Mouse (Mus musculus) effector memory CD4-positive, alpha-beta T cell, adult 5 months (primary cell): ENCODE data around the gene Cers1. TPM values are rescaled to one million over a fixed set of nuclear protein-coding genes. Genes with fewer than 3 reads are reported as not detected.

ENCODE experiments used
- polyA plus RNA-seq: library from polyadenylated mRNA; unstranded; fragments of 100-300 nt; shearing (Covaris generic); gene quantifications from one replicate; pipeline ENCODE4 v1.2.1, GENCODE M21; 2017

The Cers1 gene
- not detected for polyA plus RNA-seq

DNA sequence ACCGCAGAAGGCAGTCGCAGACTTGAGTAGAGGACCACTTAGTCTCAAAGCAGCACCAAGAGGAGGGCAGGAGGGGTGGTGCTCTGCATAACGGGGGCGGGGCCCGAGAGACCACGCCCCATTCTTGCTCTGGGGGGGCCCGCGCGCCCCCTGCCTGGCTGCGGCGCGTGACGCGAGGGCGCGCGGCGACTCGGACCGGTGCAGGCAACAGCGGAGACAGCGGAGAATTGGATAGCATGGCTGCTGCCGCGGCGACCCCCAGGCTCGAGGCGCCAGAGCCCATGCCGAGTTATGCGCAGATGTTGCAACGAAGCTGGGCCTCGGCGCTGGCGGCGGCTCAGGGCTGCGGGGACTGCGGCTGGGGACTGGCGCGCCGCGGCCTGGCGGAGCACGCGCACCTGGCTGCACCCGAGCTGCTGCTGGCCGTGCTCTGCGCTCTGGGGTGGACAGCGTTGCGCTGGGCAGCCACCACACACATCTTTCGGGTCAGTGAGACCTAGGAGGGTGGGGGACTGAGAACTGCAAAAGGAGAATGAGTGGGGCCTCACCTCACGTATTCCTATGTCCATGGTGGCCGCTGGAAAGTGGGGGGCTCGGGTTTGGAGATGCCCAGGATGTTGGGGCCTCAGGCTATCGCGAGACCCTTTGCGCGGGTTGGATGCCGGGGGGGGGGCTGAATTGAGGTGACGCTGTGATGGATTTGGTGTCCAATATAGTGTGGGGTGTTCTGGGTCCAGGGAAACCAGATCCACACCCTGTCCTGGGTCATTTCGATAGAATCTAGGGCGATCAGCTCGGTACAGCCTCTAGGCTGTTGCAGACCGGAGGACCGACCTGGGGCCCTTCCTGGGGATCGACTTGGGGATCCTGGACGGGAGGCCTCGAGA is at the start of gene Cers1:
Gene Cers1 (plus strand): TSS at position 152 of the 887 bp plus-strand sequence.

DNA sequence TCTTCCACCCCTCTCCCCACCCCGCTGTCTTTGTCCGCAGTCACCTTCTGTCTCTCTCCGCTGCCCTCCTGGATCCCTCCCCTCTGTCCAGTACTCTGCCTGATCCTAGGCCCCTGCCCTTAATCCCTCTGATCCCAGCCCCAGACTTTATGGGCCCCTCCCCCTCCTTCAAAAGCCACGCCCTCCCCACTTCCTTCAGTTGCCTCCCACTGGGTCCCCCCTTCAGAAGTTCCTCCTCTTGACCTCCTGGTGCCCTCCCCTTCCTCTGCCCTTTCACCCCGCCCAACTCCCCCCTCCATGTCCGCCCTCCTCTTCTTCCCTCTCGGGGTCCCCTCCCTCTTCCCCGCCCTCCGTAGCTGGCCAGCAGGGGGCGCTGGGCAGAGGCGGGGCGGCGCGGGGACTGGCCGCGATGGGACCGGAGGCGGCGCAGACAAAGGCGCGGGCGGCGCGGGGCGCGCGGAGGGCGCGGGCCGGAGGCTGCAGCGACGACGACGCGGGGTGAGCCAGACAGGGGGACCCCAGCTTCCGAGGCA is 32.9 kb upstream of the Cers1 start, which contains the start of gene Homer3:
Gene Homer3 (plus strand): TSS at position 225 of the 533 bp plus-strand sequence.

DNA sequence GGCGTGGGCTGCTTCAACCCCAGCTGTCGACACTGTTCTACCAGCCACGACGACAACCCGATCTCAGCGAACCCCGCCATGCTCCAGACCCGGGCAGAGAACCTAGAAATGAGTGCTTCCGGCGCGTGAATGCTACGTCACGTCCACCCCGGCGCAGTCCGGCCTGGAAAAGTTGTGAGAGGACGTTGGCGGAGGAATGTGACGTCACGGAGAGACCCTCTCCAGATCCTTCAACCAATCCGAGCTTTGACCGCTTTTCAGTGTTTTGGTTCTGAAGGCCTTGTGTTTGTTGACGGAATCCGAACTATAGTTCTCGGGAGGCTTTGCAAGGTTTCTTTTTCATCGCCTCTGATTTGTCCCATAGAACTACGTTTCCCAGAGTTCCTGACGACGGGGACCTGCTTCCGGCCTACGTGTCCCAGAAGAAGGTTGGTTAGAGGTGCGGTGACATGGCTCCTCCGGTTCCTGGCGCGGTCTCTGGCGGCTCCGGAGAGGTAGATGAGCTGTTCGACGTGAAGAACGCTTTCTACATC is 13.2 kb upstream of the Cers1 start, which contains the start of the genes Ddx49 and Cope:
Gene Ddx49 (minus strand): TSS at position 132 of the 533 bp plus-strand sequence.
Gene Cope (plus strand): TSS at position 161 of the 533 bp plus-strand sequence.

DNA sequence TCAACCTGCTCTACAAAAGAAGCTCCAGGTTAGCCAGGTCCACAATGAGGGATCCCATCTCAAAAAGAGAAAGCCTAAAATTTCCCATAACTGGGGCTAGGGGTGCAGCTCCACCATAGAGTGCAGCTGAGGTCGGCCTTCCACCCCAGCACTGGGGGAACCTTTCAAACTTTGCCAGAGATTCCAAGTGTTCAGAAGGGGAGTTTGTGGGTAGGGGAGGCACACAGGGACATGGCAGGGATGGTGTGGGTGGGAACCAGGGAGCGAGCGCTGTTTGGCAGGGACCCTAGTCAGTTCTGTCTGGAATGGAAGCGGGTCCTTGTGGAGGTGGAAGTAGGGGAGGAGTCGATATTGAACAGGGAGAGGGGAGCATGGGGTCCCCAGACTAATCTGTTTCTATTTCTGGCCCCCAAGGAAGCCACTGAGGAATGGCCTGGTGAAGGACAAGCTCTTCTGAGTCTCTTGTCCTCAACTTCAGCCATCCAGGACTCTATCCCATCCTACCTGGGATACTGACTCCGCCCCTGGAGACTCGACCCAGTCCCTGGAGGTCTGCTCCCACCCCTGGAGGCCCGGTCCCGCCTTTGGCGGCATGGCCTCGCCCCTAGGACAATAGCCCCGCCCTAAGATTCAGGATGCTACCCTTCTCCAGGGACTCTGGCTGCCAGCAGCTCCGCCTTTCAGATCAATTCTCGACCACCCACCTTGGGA is 13.7 kb downstream of the Cers1 start, which contains the start of gene Gdf1:
Gene Gdf1 (plus strand): TSS at position 694 of the 711 bp plus-strand sequence.

DNA sequence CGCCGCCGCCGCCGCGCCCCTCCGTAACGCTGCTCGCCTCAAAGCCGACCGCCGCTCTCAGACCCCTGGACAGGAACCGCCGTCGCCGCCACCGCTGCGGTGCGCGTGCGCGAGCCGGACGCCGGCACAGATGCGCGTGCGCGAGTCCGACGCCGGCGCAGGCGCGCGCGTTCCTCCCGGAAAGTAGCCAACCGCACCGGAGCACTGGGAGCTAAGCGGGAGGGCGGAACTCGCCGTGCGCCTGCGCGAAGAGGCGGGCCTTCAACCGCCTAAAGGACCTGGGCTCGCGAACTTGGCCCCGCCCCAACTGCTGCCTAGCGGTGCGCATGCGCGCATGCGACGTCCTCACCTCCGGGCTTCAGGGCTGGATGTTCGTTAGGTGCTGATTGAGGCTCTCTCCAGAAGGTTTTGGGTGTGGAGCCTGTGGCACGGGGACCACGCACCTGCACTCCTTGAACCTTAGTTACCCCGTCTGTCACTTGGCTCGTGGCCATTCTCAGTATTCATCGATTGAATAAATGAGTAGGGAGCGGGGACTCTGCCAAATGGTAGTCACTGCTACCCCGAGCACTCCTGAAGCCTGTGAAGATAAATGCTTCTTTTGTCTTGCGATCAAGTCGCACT is 37.7 kb downstream of the Cers1 start, which contains the start of gene Upf1:
Gene Upf1 (minus strand): TSS at position 85 of the 624 bp plus-strand sequence.

DNA sequence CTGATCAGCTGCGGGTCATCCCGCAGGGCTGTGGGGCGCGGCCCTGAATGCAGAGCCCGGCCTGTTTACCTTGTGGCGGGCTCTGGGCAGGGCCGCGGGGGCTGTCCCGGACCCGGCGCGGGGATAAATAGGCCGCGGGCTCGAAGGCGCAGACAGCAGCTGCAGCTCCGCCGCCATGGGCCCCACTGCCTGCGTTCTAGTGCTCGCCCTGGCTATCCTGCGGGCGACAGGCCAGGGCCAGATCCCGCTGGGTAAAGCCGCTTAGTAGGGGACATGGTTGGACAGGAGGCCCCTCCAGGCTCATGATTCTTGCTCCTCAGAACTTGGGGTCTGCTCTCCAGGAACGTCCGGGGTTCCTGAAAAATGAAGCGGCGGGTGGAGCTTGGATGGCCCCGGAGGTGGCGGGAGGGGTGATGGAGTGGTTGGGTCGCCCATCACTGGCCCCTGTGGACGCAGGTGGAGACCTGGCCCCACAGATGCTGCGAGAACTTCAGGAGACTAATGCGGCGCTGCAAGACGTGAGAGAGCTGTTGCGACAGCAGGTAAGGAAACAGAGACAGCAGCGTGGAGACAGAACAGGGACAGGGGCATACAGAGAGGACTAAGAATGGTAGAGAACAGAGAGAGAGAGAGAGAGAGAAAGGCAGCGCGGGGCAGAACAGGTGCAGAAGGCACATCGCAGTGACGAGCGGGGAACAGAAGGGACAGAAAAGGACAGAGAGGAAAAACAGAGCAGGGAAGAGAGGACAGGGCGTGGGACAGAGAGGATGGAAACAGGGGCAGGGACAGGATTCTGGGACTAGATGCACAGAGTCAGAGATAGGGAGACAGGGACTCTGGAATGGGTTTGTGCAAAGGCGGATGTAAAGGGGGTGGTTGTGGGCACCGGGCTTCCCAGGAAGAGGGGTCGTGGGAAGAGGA is 58.1 kb downstream of the Cers1 start, which contains the start of gene Comp:
Gene Comp (plus strand): TSS at position 162 of the 921 bp plus-strand sequence.

Other genes with a start within 250 kb of the Cers1 start
- gene Tm6sf2, start 242.9 kb upstream of the Cers1 start, polyA plus RNA-seq: not detected
- not detected for gene Hapln4, start 232.3 kb upstream of the Cers1 start, polyA plus RNA-seq
- gene Ncan, start 194.9 kb upstream of the Cers1 start, polyA plus RNA-seq: not detected
- gene Nr2c2ap, start 184.4 kb upstream of the Cers1 start, polyA plus RNA-seq: 36.9 TPM
- gene Rfxank, start 176.6 kb upstream of the Cers1 start, polyA plus RNA-seq: 19.6 TPM
- gene Borcs8, start 176.3 kb upstream of the Cers1 start, polyA plus RNA-seq: 38.5 TPM
- gene Mef2b, start 176.1 kb upstream of the Cers1 start, polyA plus RNA-seq: 1.3 TPM
- gene Tmem161a, start 143.4 kb upstream of the Cers1 start, polyA plus RNA-seq: 39.6 TPM
- 8.4 TPM for gene Slc25a42, start 103.5 kb upstream of the Cers1 start, polyA plus RNA-seq
- 27.2 TPM for gene Sugp2, start 81.5 kb upstream of the Cers1 start, polyA plus RNA-seq
- 7.6 TPM for gene Armc6, start 81.3 kb upstream of the Cers1 start, polyA plus RNA-seq
- 0.54 TPM for gene Homer3, start 32.9 kb upstream of the Cers1 start, polyA plus RNA-seq
- gene Ddx49, start 13.3 kb upstream of the Cers1 start, polyA plus RNA-seq: 46.0 TPM
- 214 TPM for gene Cope, start 13.3 kb upstream of the Cers1 start, polyA plus RNA-seq
- 0.46 TPM for gene Gdf1, start 14.0 kb downstream of the Cers1 start, polyA plus RNA-seq
- 66.6 TPM for gene Upf1, start 37.5 kb downstream of the Cers1 start, polyA plus RNA-seq
- gene Comp, start 57.8 kb downstream of the Cers1 start, polyA plus RNA-seq: 1.2 TPM
- 11.2 TPM for gene Crtc1, start 123.8 kb downstream of the Cers1 start, polyA plus RNA-seq
- 11.5 TPM for gene Klhl26, start 161.2 kb downstream of the Cers1 start, polyA plus RNA-seq
- not detected for gene Tmem59l, start 171.6 kb downstream of the Cers1 start, polyA plus RNA-seq
- not detected for gene Crlf1, start 177.4 kb downstream of the Cers1 start, polyA plus RNA-seq
- gene Rex1bd, start 191.0 kb downstream of the Cers1 start, polyA plus RNA-seq: 64.7 TPM
- 1,340 TPM for gene Uba52, start 195.0 kb downstream of the Cers1 start, polyA plus RNA-seq
- 349 TPM for gene Fkbp8, start 211.9 kb downstream of the Cers1 start, polyA plus RNA-seq
- 64.6 TPM for gene Kxd1, start 212.2 kb downstream of the Cers1 start, polyA plus RNA-seq
- 37.6 TPM for gene Ell, start 223.7 kb downstream of the Cers1 start, polyA plus RNA-seq